Mouse (Mus musculus) mature B cell (primary cell): Measurements from ENCODE around the gene Spock1.

Experiments
- in situ Hi-C: fragments of 300-500 bp; cut with MboI; formaldehyde crosslinking; loops from 2 replicates; pipeline ENCODE4 v1.14.3; 2019

Gene Spock1

GRCm38 (mm10) chr13:57908266-57908582 lies at the start of gene Spock1:
Spock1 (minus strand) TSS chr13:57908332.
- in situ Hi-C loops, result no loop called here

GRCm38 (mm10) chr13:57950091-57950490 lies 42.0 kb upstream of the Spock1 start:
- in situ Hi-C loops, result no loop called here

- in situ Hi-C loops, result no loop called here
Measured at GRCm38 (mm10) chr13:57949513-57949912, 41.4 kb upstream of the Spock1 start.

- in situ Hi-C loops, result no loop called here
Measured at GRCm38 (mm10) chr13:57945197-57945596, 37.1 kb upstream of the Spock1 start.

- in situ Hi-C loops, result no loop called here
Measured at GRCm38 (mm10) chr13:57944434-57944833, 36.3 kb upstream of the Spock1 start.

DNA sequence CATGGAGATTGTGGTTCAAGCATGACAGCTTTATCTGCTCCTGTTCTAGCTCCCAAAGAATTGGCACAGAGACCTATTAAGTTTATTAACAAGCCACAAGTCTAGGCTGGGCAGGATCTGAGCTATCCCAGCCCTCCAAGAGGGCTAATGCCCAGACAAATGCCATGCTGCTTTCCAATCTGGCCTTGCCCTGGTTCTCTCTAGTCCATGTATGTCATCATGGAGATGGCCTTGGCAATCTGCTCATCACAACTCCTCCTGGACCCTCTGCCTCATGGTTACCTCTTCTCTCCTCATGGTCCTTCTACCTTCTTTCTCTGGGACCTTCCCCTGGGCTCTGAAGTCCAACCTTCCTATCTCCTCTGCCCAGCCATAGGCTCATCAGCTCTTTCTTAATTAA lies 35.8 kb upstream of the Spock1 start:
- in situ Hi-C loops, result no loop called here

- in situ Hi-C loops, result no loop called here
Measured at GRCm38 (mm10) chr13:57937463-57938229, 29.5 kb upstream of the Spock1 start.

GRCm38 (mm10) chr13:57931998-57932397 lies 23.9 kb upstream of the Spock1 start:
- in situ Hi-C loops, result no loop called here

DNA sequence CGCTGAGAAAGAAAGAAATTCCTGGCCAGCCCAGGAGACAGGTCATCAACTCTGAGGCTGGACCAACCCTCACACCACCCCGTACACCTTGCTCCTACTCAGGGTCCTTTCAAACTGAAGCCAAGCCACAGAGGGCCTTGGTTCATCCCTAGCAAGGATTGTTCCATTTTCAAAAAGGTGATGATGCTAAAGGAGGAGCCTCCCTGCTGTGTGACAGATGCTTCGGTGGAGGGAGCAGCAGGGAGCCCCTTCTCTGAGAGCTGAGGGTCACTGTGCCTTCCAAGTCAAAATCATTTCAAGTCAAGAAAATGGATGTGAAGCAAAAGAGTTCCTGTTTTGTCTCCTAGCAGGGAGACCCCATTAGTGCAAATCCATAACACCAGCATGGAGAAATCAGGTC lies 23.2 kb upstream of the Spock1 start:
- in situ Hi-C loops, result no loop called here

- in situ Hi-C loops, result no loop called here
Measured at GRCm38 (mm10) chr13:57930720-57931119, 22.6 kb upstream of the Spock1 start.

GRCm38 (mm10) chr13:57930283-57930682 lies 22.2 kb upstream of the Spock1 start:
- in situ Hi-C loops, result no loop called here

GRCm38 (mm10) chr13:57919947-57920346 lies 11.8 kb upstream of the Spock1 start:
- in situ Hi-C loops, result no loop called here

DNA sequence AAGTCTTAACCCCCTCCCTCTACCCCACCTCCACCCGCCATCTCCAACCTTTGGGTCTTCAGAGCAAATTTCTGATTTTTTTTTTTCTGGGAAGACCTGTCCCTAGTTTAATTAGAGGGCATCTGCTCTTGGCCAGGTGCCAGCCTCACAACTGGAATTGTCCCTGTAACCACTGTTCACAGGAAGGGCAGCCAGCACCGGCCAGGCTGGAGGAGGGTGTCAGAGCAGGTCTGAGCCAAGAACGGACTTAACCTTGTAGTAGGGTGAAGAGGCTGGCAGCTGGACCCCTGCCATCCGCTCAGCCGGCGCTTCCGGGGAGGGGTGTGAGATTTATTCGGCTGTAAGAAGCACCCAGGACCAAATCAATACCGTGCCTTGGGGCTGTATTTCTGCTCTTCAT lies 3.0 kb upstream of the Spock1 start:
- in situ Hi-C loops, result no loop called here

DNA sequence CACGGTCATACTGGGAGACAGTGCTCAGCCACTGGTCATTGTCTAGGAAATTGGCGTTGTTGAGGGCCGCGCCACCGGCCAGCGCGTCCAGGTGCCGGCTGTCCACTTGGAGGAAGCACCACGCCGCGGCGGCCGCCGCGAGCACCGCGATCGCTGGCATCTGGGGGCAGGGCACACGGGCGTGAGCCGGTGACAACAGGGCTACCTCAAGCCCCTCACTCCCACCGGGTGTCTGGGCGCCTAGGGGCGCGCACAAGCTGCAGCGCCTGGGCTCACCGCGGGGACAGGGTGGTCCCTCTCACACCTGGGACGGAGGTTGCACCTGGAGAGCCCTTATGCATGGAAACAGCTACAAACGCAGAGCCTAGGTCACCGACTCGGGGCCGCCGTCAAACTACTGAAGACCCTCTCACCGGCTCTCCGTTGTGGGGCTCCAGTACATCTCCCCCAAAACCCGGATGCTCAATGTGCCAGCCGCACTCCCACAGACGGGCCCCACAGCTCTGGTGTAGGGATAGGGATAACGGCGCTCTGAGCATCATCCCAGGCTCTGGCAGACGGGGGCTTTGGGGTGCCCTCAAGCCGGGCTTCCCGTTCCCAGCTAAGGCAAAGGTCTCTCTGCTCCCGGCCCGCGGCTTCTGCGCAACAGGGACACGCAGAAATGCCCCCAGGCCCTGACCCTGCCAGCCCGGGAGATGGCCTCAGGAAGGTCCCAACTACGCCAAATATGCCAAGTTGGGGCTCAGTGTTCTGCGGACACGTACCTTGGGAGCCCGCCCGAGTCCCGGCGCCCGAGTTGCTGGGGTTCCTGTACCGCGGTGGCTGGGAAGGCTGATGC lies 485 bp downstream of the Spock1 start:
- in situ Hi-C loops, result no loop called here

GRCm38 (mm10) chr13:57894597-57894996 lies 13.5 kb downstream of the Spock1 start:
- in situ Hi-C loops, result no loop called here

DNA sequence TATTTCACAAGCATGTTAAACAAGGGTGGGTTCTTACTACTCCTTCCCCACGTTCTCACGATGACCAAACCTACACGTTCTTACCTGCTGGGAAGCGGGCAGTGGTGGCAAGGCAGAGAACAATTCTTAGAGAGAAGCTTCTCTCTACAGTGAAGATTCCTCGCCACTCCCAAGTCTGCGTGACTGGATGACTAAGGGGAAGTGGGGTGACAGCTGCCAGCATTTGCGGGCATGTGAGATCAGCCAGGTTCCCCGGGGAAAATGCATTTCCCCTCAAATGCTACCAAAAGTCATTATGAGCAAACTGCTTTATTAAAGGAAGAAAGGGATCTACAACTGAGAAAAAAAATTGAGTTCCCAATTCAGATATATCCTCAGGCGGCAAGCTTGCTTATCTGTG lies 18.4 kb downstream of the Spock1 start:
- in situ Hi-C loops, result no loop called here

- in situ Hi-C loops, result no loop called here
Measured at GRCm38 (mm10) chr13:57889050-57889449, 19.1 kb downstream of the Spock1 start.

DNA sequence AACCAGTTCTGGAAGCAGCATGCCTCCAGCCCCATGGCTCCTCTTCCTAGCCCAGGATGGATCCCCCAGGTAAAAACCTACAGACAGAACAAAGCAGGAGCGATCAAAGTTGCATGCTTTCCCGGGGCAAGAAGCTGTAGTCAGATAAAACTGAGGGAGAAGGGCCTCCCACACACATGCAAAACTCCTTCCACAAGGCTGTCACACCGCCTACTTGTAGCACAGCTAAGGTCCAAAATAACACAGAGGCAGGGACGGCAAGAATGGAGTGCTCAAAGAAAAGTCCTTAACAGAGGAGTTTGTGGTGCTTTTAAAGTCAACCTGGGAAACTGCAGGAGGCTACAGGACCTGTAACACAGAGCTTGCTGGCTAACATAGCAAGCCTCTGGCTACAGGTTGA lies 28.3 kb downstream of the Spock1 start:
- in situ Hi-C loops, result no loop called here

DNA sequence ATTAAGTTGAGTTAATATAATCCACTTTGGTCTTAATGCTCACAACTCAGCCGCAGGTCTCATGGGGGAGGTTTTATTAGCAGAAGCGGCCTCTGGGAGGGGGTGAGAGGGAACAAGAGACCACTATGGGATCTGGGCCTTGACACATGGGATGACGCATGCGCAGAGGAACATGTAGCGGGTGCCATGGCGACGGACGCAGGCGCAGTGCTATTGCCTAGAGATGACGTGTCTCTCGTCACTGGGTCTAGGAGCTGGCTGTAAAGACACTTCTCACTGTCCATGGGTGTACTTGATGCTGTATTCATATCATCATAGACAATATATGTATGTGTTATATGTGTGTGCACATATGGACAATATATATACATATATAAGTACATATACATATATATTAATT lies 29.3 kb downstream of the Spock1 start:
- in situ Hi-C loops, result no loop called here

GRCm38 (mm10) chr13:57877782-57878181 lies 30.4 kb downstream of the Spock1 start:
- in situ Hi-C loops, result no loop called here

DNA sequence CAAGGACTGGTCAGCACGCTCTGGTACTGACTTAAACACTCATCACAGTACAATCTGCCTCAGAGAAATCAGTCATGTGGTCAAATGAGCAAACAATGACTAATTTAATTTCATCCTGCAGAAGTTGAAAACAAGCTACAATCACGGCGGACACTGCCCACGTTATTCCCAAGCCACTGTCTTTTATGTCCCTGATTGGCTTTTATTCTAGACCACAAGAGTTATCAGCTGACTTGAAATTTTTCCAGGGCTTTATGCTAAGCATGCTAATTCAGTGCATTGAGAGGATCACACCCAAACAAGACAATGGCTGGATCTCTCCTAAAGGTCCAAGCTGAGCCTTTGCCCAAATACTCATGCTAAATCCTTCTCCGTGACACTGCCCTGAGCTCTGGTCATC lies 31.2 kb downstream of the Spock1 start:
- in situ Hi-C loops, result no loop called here

DNA sequence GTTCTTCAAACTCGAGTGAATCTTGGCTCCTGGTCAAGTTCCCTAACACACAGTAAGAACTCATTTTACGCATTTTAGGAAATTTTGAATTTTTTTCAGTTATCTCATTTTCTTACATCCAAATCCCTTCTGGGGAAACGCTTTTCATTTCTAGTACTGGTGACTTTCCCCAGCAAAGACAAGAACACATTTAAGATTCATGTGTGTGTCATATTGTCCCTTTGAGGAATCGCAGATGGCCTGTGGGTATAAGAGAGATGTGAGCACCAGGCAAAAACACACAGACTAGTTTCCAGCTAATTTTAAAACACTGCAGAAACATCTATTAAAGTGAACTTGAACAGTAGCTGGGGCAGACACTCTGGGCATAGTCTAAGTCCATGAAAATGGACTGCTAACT lies 38.1 kb downstream of the Spock1 start:
- in situ Hi-C loops, result no loop called here

DNA sequence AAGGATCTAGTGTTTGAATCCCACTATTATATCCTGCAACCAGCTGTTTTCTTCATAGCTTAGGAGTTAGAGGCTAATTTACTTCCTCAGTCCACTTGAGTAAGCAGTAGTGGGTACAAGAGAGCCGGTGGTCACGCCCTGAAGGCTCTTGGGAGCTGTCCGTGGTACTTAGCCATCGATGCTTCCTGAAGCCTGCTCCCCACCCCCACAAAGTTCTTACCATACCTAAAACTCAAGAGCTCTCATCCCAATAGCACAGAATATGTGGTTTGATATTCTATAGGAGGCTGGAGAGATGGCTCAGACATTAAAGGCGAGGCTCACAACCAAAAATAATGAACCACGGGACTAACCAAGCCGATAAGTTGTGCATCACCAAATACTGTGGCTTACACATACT lies 40.5 kb downstream of the Spock1 start:
- in situ Hi-C loops, result no loop called here
